In the genomic region with DNA sequence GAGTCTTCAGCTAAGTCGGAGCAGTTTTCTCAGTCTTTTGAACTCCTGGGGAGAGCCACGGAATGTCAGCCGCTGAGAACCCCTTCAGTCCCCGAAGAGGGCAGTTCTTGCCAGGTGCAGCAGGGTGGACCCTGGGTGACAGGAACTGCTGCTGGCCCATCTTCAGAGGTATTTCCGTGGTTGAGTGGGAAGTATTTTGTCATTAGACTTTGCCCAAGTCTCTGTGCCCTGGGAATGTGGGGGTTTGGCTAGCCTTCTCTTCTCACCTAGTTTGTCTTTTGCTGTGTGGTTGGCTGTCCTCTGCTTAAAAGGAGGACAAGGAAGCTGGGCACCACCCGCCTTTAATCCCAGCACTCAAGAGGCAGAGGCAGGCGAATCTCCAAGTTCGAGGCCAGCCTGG, we compare ENCODE assay signal across 8 mouse cellular contexts. TPM values are rescaled to one million over a fixed set of nuclear protein-coding genes. Genes with fewer than 3 reads are reported as not detected.
DNase-seq lines count a peak whose midpoint lies in the region; ATAC-seq and TF ChIP-seq lines count a peak whose summit lies in the region.

No protein-coding gene starts in this region.

- H3K27me3 ChIP-seq in heart, embryonic 11.5 days (ENCODE audit: control insufficient read depth, insufficient read depth, low read length) = no peaks in the 10 kb centered on the region; the same call in none of the 2 replicates
- H3K27me3 ChIP-seq in MEL (ENCODE audit: control insufficient read depth in 1 of 2, insufficient read depth in 2 of 2, low read length in 2 of 2) = peaks cover 2 to 11% of the 10 kb centered on the region in 2 experiments; a peak in 2 of 4 replicates
- H3K27me3 ChIP-seq in hindbrain, embryonic 16.5 days (replicated peaks; ENCODE audit: control insufficient read depth, insufficient read depth, low read length) = no peaks in the 10 kb centered on the region

- peak overlapping the region; percentile 97 for H3K4me2 ChIP-seq in heart, embryonic 11.5 days
- H3K4me2 ChIP-seq in hindbrain, embryonic 16.5 days (ENCODE audit: low read length) = peak overlapping the region; percentile 88

- TF ChIP-seq RAD21 in MEL (IDR thresholded peaks at IDR 0.05; ENCODE audit: low read depth, low read length) = no peak

- H3K4me3 ChIP-seq in heart, embryonic 11.5 days (ENCODE audit: low read depth, low read length) = peak overlapping the region; percentile 69
- peak overlapping the region; percentile 59 to 76 for H3K4me3 ChIP-seq in MEL (ENCODE audit: control insufficient read depth in 1 of 2, insufficient read depth in 1 of 2, low read depth in 2 of 2, low read length in 2 of 2)
- H3K4me3 ChIP-seq in hindbrain, embryonic 16.5 days (ENCODE audit: low read length) = peak overlapping the region; percentile 56
- H3K4me3 ChIP-seq in macrophage (ENCODE audit: inconsistent target) = peak overlapping the region; percentile 44

- 22% methylated on average over 8 of the region's 8 CpGs for WGBS in heart, embryonic 11.5 days (ENCODE audit: insufficient replicate concordance)
- WGBS in hindbrain, embryonic 16.5 days = 26% methylated on average over 8 of the region's 8 CpGs
- WGBS in macrophage (ENCODE audit: missing documents) = 23% methylated on average over 8 of the region's 8 CpGs

- peak overlapping the region; percentile 72 for H3K9ac ChIP-seq in heart, embryonic 11.5 days (ENCODE audit: low read depth, low read length)
- peak overlapping the region; percentile 64 for H3K9ac ChIP-seq in MEL (ENCODE audit: control insufficient read depth, low read depth, low read length, poor library complexity, severe bottlenecking)
- H3K9ac ChIP-seq in hindbrain, embryonic 16.5 days (ENCODE audit: low read depth, low read length) = peak overlapping the region; percentile 63

- no peak for ATAC-seq in heart, embryonic 11.5 days (replicated peaks; ENCODE audit: insufficient number of reproducible peaks, low FRiP score, low TSS enrichment)
- no peak for ATAC-seq in hindbrain, embryonic 16.5 days

- DNase-seq in heart, adult 18-20 months = no peak
- DNase-seq in MEL (ENCODE audit: low read depth, low spot score) = no peak
- no peak for DNase-seq in frontal cortex, postnatal 10 days (ENCODE audit: low spot score in 2 of 2)
- DNase-seq in right cerebral cortex, postnatal 14 days = no peak
- DNase-seq in adrenal gland, postnatal 25 days = no peak

- TF ChIP-seq CTCF in MEL (IDR thresholded peaks at IDR 0.05 in 2 of 3, conservative IDR thresholded peaks at IDR 0.05 in 1 of 3; ENCODE audit: control insufficient read depth in 1 of 3, insufficient read depth in 1 of 3, low read depth in 2 of 3, low read length in 3 of 3, poor library complexity in 1 of 3, severe bottlenecking in 1 of 3) = no peak

- TF ChIP-seq EP300 in MEL (IDR thresholded peaks at IDR 0.05; ENCODE audit: low read depth in 1 of 2, low read length in 2 of 2) = no peak

- H3K79me2 ChIP-seq in MEL (ENCODE audit: control insufficient read depth, insufficient read depth, low read length, poor library complexity) = no peaks in the 10 kb centered on the region; the same call in 1 of the 2 replicates
- H3K79me2 ChIP-seq in macrophage (ENCODE audit: inconsistent target) = no peaks in the 10 kb centered on the region

- no peaks in the 10 kb centered on the region for H3K36me3 ChIP-seq in heart, embryonic 11.5 days (ENCODE audit: control insufficient read depth, insufficient read depth, low read length)
- peaks cover 0 to 4% of the 10 kb centered on the region in 2 experiments; a peak in 1 of 4 replicates for H3K36me3 ChIP-seq in MEL (ENCODE audit: control insufficient read depth in 1 of 2, insufficient read depth in 2 of 2, low read length in 2 of 2)
- H3K36me3 ChIP-seq in hindbrain, embryonic 16.5 days (ENCODE audit: control insufficient read depth, insufficient read depth, low read length) = no peaks in the 10 kb centered on the region; the same call in 1 of the 2 replicates
- H3K36me3 ChIP-seq in macrophage (ENCODE audit: inconsistent target) = no peaks in the 10 kb centered on the region

- H3K4me1 ChIP-seq in heart, embryonic 11.5 days (ENCODE audit: control insufficient read depth, insufficient read depth, low read length) = peaks cover 28% of the 10 kb centered on the region
- peaks cover 0 to 11% of the 10 kb centered on the region in 2 experiments; a peak in 3 of 4 replicates for H3K4me1 ChIP-seq in MEL (ENCODE audit: control insufficient read depth in 1 of 2, insufficient read depth in 2 of 2, low read length in 2 of 2)
- peaks cover 17% of the 10 kb centered on the region for H3K4me1 ChIP-seq in hindbrain, embryonic 16.5 days (ENCODE audit: control insufficient read depth, insufficient read depth, low read depth, low read length)

- no peaks in the 10 kb centered on the region for H3K9me3 ChIP-seq in heart, embryonic 11.5 days (replicated peaks; ENCODE audit: control insufficient read depth, low read length)
- no peaks in the 10 kb centered on the region for H3K9me3 ChIP-seq in MEL (replicated peaks; ENCODE audit: insufficient read depth, low read length)
- H3K9me3 ChIP-seq in hindbrain, embryonic 16.5 days (ENCODE audit: control insufficient read depth, low read length) = no peaks in the 10 kb centered on the region

- no peak overlapping the region for H3K27ac ChIP-seq in heart, embryonic 11.5 days (ENCODE audit: low read depth, low read length)
- H3K27ac ChIP-seq in MEL (ENCODE audit: control insufficient read depth, low read depth, low read length) = no peak overlapping the region
- H3K27ac ChIP-seq in hindbrain, embryonic 16.5 days (ENCODE audit: low read depth, low read length) = peak overlapping the region; percentile 46; the same call in 1 of the 2 replicates
- H3K27ac ChIP-seq in macrophage = no peak overlapping the region

- no peak for TF ChIP-seq POLR2A in MEL (IDR thresholded peaks at IDR 0.05; ENCODE audit: control insufficient read depth in 1 of 2, insufficient read depth in 1 of 2, low read depth in 1 of 2, low read length in 2 of 2, poor library complexity in 1 of 2)

RNA-seq across cellular contexts. Expression of gene Clba1, which starts 0.9 kb away (rescaled TPM):
- polyA plus RNA-seq in heart, embryonic 11.5 days (2014; fragmentation: Nextera tagmentation; extraction: Ambion mirVana) = 11.5 and 13.0 TPM in 2 replicates
- total RNA-seq in heart, adult 18-20 months (2021) = 1 to 10 TPM; 2.0 to 2.2 TPM
- total RNA-seq in MEL (2012; rRNA removed) = 11.2 and 15.2 TPM in 2 replicates
- polyA plus RNA-seq in MEL (2012; ENCODE audit: insufficient read depth in 1 of 2, insufficient read length in 2 of 2, low read depth in 1 of 2, low replicate concordance in 2 of 2, missing spikeins in 1 of 2) (10 to 100 TPM in 1 of 2 experiments, not detected in 1; 21.4 TPM), macrophage (2018) (1.9 to 4.4 TPM (median 4.2 TPM) in 3 replicates)
- polyA plus RNA-seq in hindbrain, embryonic 16.5 days (2015; fragmentation: Nextera tagmentation; extraction: Ambion mirVana) = 21.7 and 24.2 TPM in 2 replicates
- 1 to 10 TPM in 20 of 26 experiments, under 1 TPM in 6; 0.48 to 6.2 (median 2.3) TPM for total RNA-seq in macrophage (2018; cell fraction: chromatin; rRNA removed)
- 1 to 10 TPM; 2.4 to 6.4 (median 3.8) TPM for total RNA-seq in macrophage (2018; cell fraction: cytosol; rRNA removed)
- total RNA-seq in macrophage (2018; cell fraction: nucleus; rRNA removed) = 1 to 10 TPM; 1.8 to 5.3 (median 2.9) TPM
- total RNA-seq in adrenal gland, postnatal 25 days (2021) = 7.7 and 10.0 TPM in 2 replicates

RNA-seq across cellular contexts. Expression of gene Ahnak2, which starts 7.2 kb away (rescaled TPM):
- 0.63 and 0.79 TPM in 2 replicates for polyA plus RNA-seq in heart, embryonic 11.5 days (2014; fragmentation: Nextera tagmentation; extraction: Ambion mirVana)
- total RNA-seq in heart, adult 18-20 months (2021) = 10 to 100 TPM; 15.3 to 16.6 TPM
- total RNA-seq in MEL (2012; rRNA removed) = 1.2 and 2.6 TPM in 2 replicates
- polyA plus RNA-seq in MEL (2012; ENCODE audit: insufficient read depth in 1 of 2, insufficient read length in 2 of 2, low read depth in 1 of 2, low replicate concordance in 2 of 2, missing spikeins in 1 of 2) = 10 to 100 TPM in 1 of 2 experiments, not detected in 1; 11.4 TPM
- polyA plus RNA-seq in hindbrain, embryonic 16.5 days (2015; fragmentation: Nextera tagmentation; extraction: Ambion mirVana) = 3.4 and 3.7 TPM in 2 replicates
- total RNA-seq in macrophage (2018; cell fraction: chromatin; rRNA removed) = 1,000 to 10,000 TPM in 1 of 26 experiments, 100 to 1,000 TPM in 25; 132 to 1,128 (median 253) TPM
- 100 to 1,000 TPM in 12 of 26 experiments, 10 to 100 TPM in 14; 46.7 to 172 (median 94.6) TPM for total RNA-seq in macrophage (2018; cell fraction: cytosol; rRNA removed)
- total RNA-seq in macrophage (2018; cell fraction: nucleus; rRNA removed) = 100 to 1,000 TPM; 108 to 342 (median 214) TPM
- 41.7 to 78.3 TPM (median 63.2 TPM) in 3 replicates for polyA plus RNA-seq in macrophage (2018)
- 5.1 and 5.7 TPM in 2 replicates for total RNA-seq in adrenal gland, postnatal 25 days (2021)

RNA-seq across cellular contexts. Expression of gene Cdca4, which starts 19.6 kb away (rescaled TPM):
- 61.5 and 62.8 TPM in 2 replicates for polyA plus RNA-seq in heart, embryonic 11.5 days (2014; fragmentation: Nextera tagmentation; extraction: Ambion mirVana)
- total RNA-seq in heart, adult 18-20 months (2021) = 1 to 10 TPM; 5.1 to 5.6 TPM
- 245 and 279 TPM in 2 replicates for total RNA-seq in MEL (2012; rRNA removed)
- polyA plus RNA-seq in MEL (2012; ENCODE audit: insufficient read depth in 1 of 2, insufficient read length in 2 of 2, low read depth in 1 of 2, low replicate concordance in 2 of 2, missing spikeins in 1 of 2) = 100 to 1,000 TPM in 1 of 2 experiments, not detected in 1; 274 TPM
- polyA plus RNA-seq in hindbrain, embryonic 16.5 days (2015; fragmentation: Nextera tagmentation; extraction: Ambion mirVana) = 31.3 and 36.7 TPM in 2 replicates
- 10 to 100 TPM in 23 of 26 experiments, 1 to 10 TPM in 3; 5.3 to 54.6 (median 24.2) TPM for total RNA-seq in macrophage (2018; cell fraction: chromatin; rRNA removed)
- 10 to 100 TPM in 22 of 26 experiments, 1 to 10 TPM in 4; 7.2 to 27.0 (median 12.5) TPM for total RNA-seq in macrophage (2018; cell fraction: cytosol; rRNA removed)
- 10 to 100 TPM in 21 of 26 experiments, 1 to 10 TPM in 5; 7.7 to 62.7 (median 23.5) TPM for total RNA-seq in macrophage (2018; cell fraction: nucleus; rRNA removed)
- polyA plus RNA-seq in macrophage (2018) = 10.7 to 17.8 TPM (median 14.2 TPM) in 3 replicates
- 15.5 and 15.9 TPM in 2 replicates for total RNA-seq in adrenal gland, postnatal 25 days (2021)

RNA-seq across cellular contexts. Expression of gene Pld4, which starts 49.2 kb away (rescaled TPM):
- polyA plus RNA-seq in heart, embryonic 11.5 days (2014; fragmentation: Nextera tagmentation; extraction: Ambion mirVana) = 1.5 and 1.7 TPM in 2 replicates
- 1 to 10 TPM; 6.0 to 7.8 TPM for total RNA-seq in heart, adult 18-20 months (2021)
- 9.7 and 9.8 TPM in 2 replicates for total RNA-seq in MEL (2012; rRNA removed)
- polyA plus RNA-seq in MEL (2012; ENCODE audit: insufficient read depth in 1 of 2, insufficient read length in 2 of 2, low read depth in 1 of 2, low replicate concordance in 2 of 2, missing spikeins in 1 of 2) = 10 to 100 TPM in 1 of 2 experiments, not detected in 1; 16.4 TPM
- polyA plus RNA-seq in hindbrain, embryonic 16.5 days (2015; fragmentation: Nextera tagmentation; extraction: Ambion mirVana) = 5.6 and 7.0 TPM in 2 replicates
- 1,000 to 10,000 TPM in 8 of 26 experiments, 100 to 1,000 TPM in 16, 10 to 100 TPM in 2; 64.9 to 1,705 (median 425) TPM for total RNA-seq in macrophage (2018; cell fraction: chromatin; rRNA removed)
- 100 to 1,000 TPM; 167 to 665 (median 370) TPM for total RNA-seq in macrophage (2018; cell fraction: cytosol; rRNA removed)
- 1,000 to 10,000 TPM in 6 of 26 experiments, 100 to 1,000 TPM in 20; 137 to 1,391 (median 650) TPM for total RNA-seq in macrophage (2018; cell fraction: nucleus; rRNA removed)
- polyA plus RNA-seq in macrophage (2018) = 131 to 514 TPM (median 230 TPM) in 3 replicates
- total RNA-seq in adrenal gland, postnatal 25 days (2021) = 6.4 and 6.8 TPM in 2 replicates

RNA-seq across cellular contexts. Expression of gene Gpr132, which starts 58.4 kb away (rescaled TPM):
- 0.19 TPM in 1 of 2 replicates, not detected in the other for polyA plus RNA-seq in heart, embryonic 11.5 days (2014; fragmentation: Nextera tagmentation; extraction: Ambion mirVana)
- total RNA-seq in heart, adult 18-20 months (2021) = 1 to 10 TPM in 1 of 2 experiments, under 1 TPM in 1; 0.37 to 1.3 TPM
- total RNA-seq in MEL (2012; rRNA removed) = 6.5 and 6.8 TPM in 2 replicates
- polyA plus RNA-seq in MEL (2012; ENCODE audit: insufficient read depth in 1 of 2, insufficient read length in 2 of 2, low read depth in 1 of 2, low replicate concordance in 2 of 2, missing spikeins in 1 of 2) (1 to 10 TPM in 1 of 2 experiments, not detected in 1; 5.4 TPM), macrophage (2018) (1.7 to 5.8 TPM (median 2.0 TPM) in 3 replicates)
- 0.08 TPM in 1 of 2 replicates, not detected in the other for polyA plus RNA-seq in hindbrain, embryonic 16.5 days (2015; fragmentation: Nextera tagmentation; extraction: Ambion mirVana)
- 10 to 100 TPM in 17 of 26 experiments, 1 to 10 TPM in 9; 3.0 to 63.3 (median 17.6) TPM for total RNA-seq in macrophage (2018; cell fraction: chromatin; rRNA removed)
- 10 to 100 TPM in 8 of 26 experiments, 1 to 10 TPM in 18; 2.8 to 35.1 (median 6.6) TPM for total RNA-seq in macrophage (2018; cell fraction: cytosol; rRNA removed)
- 100 to 1,000 TPM in 3 of 26 experiments, 10 to 100 TPM in 20, 1 to 10 TPM in 3; 7.3 to 110 (median 37.5) TPM for total RNA-seq in macrophage (2018; cell fraction: nucleus; rRNA removed)
- 0.12 TPM in 1 of 2 replicates, not detected in the other for total RNA-seq in adrenal gland, postnatal 25 days (2021)
